Mouse (Mus musculus) intestine, postnatal 0 days (tissue): ENCODE data around the gene Itm2c. TPM values are rescaled to one million over a fixed set of nuclear protein-coding genes. Genes with fewer than 3 reads are reported as not detected.
A peak's percentile ranks its signal among the peaks of the same experiment; 100 is the strongest.

Experiments used
- ATAC-seq: fragments of 200-750 bp; cut with Nextera tagmentation; 2 replicates; pipeline ENCODE4 v1.8.0; 2017; ENCODE audit warnings: mild to moderate bottlenecking, moderate TSS enrichment, moderate library complexity
- H3K27ac ChIP-seq: fragments of 300-500 bp; sonication (generic); 2 replicates; pipeline ENCODE4 v1.5.1; 2014; ENCODE audit warnings: mild to moderate bottlenecking, low read depth, low read length, moderate library complexity
- H3K27me3 ChIP-seq: fragments of 300-500 bp; sonication (generic); replicated peaks from 2 replicates; pipeline ENCODE4 v1.6.1; 2014; ENCODE audit warnings: low read length, mixed read lengths; ENCODE audit not compliant: control insufficient read depth, insufficient read depth
- H3K36me3 ChIP-seq: fragments of 300-500 bp; sonication (generic); 2 replicates; pipeline ENCODE4 v1.6.1; 2014; ENCODE audit warnings: mild to moderate bottlenecking, moderate library complexity; ENCODE audit not compliant: control insufficient read depth, insufficient read depth
- H3K4me1 ChIP-seq: fragments of 300-500 bp; sonication (generic); replicated peaks from 2 replicates; pipeline ENCODE4 v1.6.1; 2014; ENCODE audit warnings: antibody characterized with exemption, low read length, mixed read lengths; ENCODE audit not compliant: control insufficient read depth, insufficient read depth
- H3K4me2 ChIP-seq: fragments of 300-500 bp; sonication (generic); replicated peaks from 2 replicates; pipeline ENCODE4 v1.6.1; 2014; ENCODE audit warnings: low read depth, mild to moderate bottlenecking, moderate library complexity
- H3K4me3 ChIP-seq: fragments of 300-500 bp; sonication (generic); 2 replicates; pipeline ENCODE4 v1.5.1; 2014; ENCODE audit warnings: low read depth, low read length
- H3K9ac ChIP-seq: fragments of 300-500 bp; sonication (generic); 2 replicates; pipeline ENCODE4 v1.6.1; 2014; ENCODE audit warnings: mild to moderate bottlenecking, low read depth, low read length
- H3K9me3 ChIP-seq: fragments of 300-500 bp; sonication (generic); 2 replicates; pipeline ENCODE4 v1.6.1; 2016; ENCODE audit warnings: mixed run types; ENCODE audit not compliant: control insufficient read depth
- CTCF ChIP-seq: sonication (generic); IDR thresholded peaks from 2 replicates; pipeline ENCODE4 v1.5.1; 2016; ENCODE audit warnings: low read depth, mild to moderate bottlenecking, control low read depth, antibody characterized with exemption, moderate library complexity
- WGBS: fragments of 180-500 bp; shearing (Covaris S2); extraction: QIAGEN DNeasy Blood & Tissue Kit; methylation state at CpG from one replicate; pipeline ENCODE4 v1.1.7; 2014; 5-methylcytosine and 5-hydroxymethylcytosine counted together
- polyA plus RNA-seq: library from polyadenylated mRNA; unstranded; fragments of >200 nt; fragmentation: Nextera tagmentation; extraction: Ambion mirVana; gene quantifications from 2 replicates; pipeline ENCODE4 v1.2.1, GENCODE M21; 2015

The Itm2c gene
- polyA plus RNA-seq, 1 experiment from 2014 or later: 113 TPM

- no peaks in the 10 kb centered on the region for H3K36me3 ChIP-seq
- no peak overlapping the region for H3K4me3 ChIP-seq
- ATAC-seq: no peak
- no peaks in the 10 kb centered on the region for H3K27me3 ChIP-seq
- no peak overlapping the region; the same call in 1 of the 2 replicates for H3K4me2 ChIP-seq
- no peak overlapping the region; the same call in 1 of the 2 replicates for H3K27ac ChIP-seq
- no peak for TF ChIP-seq CTCF
- H3K4me1 ChIP-seq: peaks cover 16% of the 10 kb centered on the region; the same call in 1 of the 2 replicates
- WGBS: 51% methylated on average over 12 of the region's 12 CpGs
- H3K9ac ChIP-seq: no peak overlapping the region
- H3K9me3 ChIP-seq: no peaks in the 10 kb centered on the region
Measured at GRCm38 (mm10) chr1:85896781-85897700, 3.0 kb downstream of the Itm2c start.

GRCm38 (mm10) chr1:85897901-85898760 is 4.0 kb downstream of the Itm2c start:
- H3K9me3 ChIP-seq: no peaks in the 10 kb centered on the region
- 0 out of 2 replicates have a peak overlapping the region, but pooled peaks have one; percentile 17 for H3K9ac ChIP-seq
- peaks cover 16% of the 10 kb centered on the region; the same call in 1 of the 2 replicates for H3K4me1 ChIP-seq
- no peak overlapping the region for H3K27ac ChIP-seq
- no peak overlapping the region for H3K4me3 ChIP-seq
- WGBS: 37% methylated on average over 8 of the region's 8 CpGs
- no peak for TF ChIP-seq CTCF
- no peak for ATAC-seq
- H3K36me3 ChIP-seq: peaks cover 5% of the 10 kb centered on the region; the same call in 1 of the 2 replicates
- H3K4me2 ChIP-seq: no peak overlapping the region
- no peaks in the 10 kb centered on the region for H3K27me3 ChIP-seq

GRCm38 (mm10) chr1:85898761-85899387 is 4.8 kb downstream of the Itm2c start:
- Histone ChIP-seq H3K4me3 (no peak overlapping the region), H3K4me1 (peaks cover 13% of the 10 kb centered on the region; the same call in 1 of the 2 replicates), H3K27me3 (no peaks in the 10 kb centered on the region), H3K9ac (0 out of 2 replicates have a peak overlapping the region, but pooled peaks have one; percentile 17), H3K36me3 (peaks cover 11% of the 10 kb centered on the region; the same call in 1 of the 2 replicates), H3K4me2 (no peak overlapping the region), H3K27ac (no peak overlapping the region), H3K9me3 (no peaks in the 10 kb centered on the region)
- no peak for TF ChIP-seq CTCF
- no peak for ATAC-seq
- 71% methylated on average over 12 of the region's 12 CpGs for WGBS

- no peak for ATAC-seq
- no peaks in the 10 kb centered on the region for H3K9me3 ChIP-seq
- TF ChIP-seq CTCF: peak; percentile 50
- H3K4me1 ChIP-seq: 0 out of 2 replicates have a peak, but pooled peaks cover 12% of the 10 kb centered on the region
- H3K4me3 ChIP-seq: no peak overlapping the region
- H3K9ac ChIP-seq: no peak overlapping the region
- H3K27ac ChIP-seq: no peak overlapping the region
- H3K4me2 ChIP-seq: no peak overlapping the region
- no peaks in the 10 kb centered on the region for H3K27me3 ChIP-seq
- peaks cover 16% of the 10 kb centered on the region; the same call in 1 of the 2 replicates for H3K36me3 ChIP-seq
Measured at GRCm38 (mm10) chr1:85899388-85899761, 5.3 kb downstream of the Itm2c start.

- no peaks in the 10 kb centered on the region for H3K27me3 ChIP-seq
- ATAC-seq: no peak
- no peak overlapping the region for H3K4me2 ChIP-seq
- H3K36me3 ChIP-seq: peaks cover 30% of the 10 kb centered on the region
- no peak overlapping the region for H3K9ac ChIP-seq
- 63% methylated on average over 7 of the region's 7 CpGs for WGBS
- no peak overlapping the region for H3K4me3 ChIP-seq
- no peaks in the 10 kb centered on the region for H3K9me3 ChIP-seq
- TF ChIP-seq CTCF: no peak
- 0 out of 2 replicates have a peak, but pooled peaks cover 10% of the 10 kb centered on the region for H3K4me1 ChIP-seq
- no peak overlapping the region for H3K27ac ChIP-seq
Measured at GRCm38 (mm10) chr1:85900521-85901333, 6.6 kb downstream of the Itm2c start.
